Mouse (Mus musculus): ENCODE results near the gene Fsd1l. TPM values are rescaled to one million over a fixed set of nuclear protein-coding genes. Genes with fewer than 3 reads are reported as not detected.
A peak's percentile ranks its signal among the peaks of the same experiment; 100 is the strongest.
"Not testable (repeated sequence)": the region's sequence is repeated elsewhere in the genome, so short reads cannot be mapped to it uniquely, and the experiment has no call there.

The Fsd1l gene
- polyA plus RNA-seq, 1 experiment from 2014 or later: 1.5 TPM

DNA sequence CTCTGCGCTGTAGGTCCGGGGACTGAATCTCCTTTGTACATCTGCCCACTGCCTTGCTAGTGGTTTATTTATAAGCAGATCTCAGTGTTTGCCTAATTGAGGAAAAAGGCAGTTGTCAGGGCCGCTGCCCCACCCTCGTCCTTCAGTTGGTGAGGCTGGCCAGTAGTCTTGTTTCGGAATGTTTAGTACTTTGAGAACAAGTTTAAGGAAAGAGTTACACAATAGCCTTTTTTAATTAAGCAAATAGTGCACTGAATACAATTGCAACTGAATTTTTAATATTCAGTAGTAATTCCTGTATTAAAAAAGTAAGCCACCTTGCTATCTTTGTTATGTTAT, 709 bp downstream of the Fsd1l start:
- Histone ChIP-seq H3K27ac (no peak overlapping the region), H3K27me3 (replicated peaks) (peaks cover 44% of the 10 kb centered on the region), H3K4me1 (peaks cover 12% of the 10 kb centered on the region; the same call in 1 of the 2 replicates), H3K36me3 (no peaks in the 10 kb centered on the region), H3K9ac (peak overlapping the region; percentile 59; the same call in 1 of the 2 replicates), H3K9me3 (replicated peaks) (no peaks in the 10 kb centered on the region), H3K4me3 (peak overlapping the region; percentile 66), H3K4me2 (peak overlapping the region; percentile 85)
- no peak for ATAC-seq
- WGBS (ENCODE audit: insufficient replicate concordance): 6% methylated on average over 5 of the region's 5 CpGs

DNA sequence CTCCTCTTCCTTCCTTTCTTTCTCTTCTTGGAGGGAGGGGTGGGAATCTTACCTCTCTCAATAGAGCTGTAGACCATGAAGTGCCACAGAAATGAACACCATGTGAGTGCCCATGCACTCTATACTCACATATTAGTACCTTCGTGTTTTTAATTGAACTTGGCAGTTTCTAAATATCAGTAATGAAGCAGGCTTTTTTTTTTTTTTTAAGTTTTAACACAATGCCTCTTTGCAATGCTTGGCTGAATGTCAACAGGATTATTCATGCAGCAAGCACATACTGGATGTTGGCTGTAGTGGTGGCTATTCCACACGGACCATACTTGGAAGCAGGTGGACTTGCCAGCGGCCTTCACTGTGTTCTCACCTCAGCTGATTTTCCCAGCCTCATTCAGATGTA, 4.1 kb downstream of the Fsd1l start:
- Histone ChIP-seq H3K4me2 (no peak overlapping the region), H3K4me1 (peaks cover 12% of the 10 kb centered on the region; the same call in 1 of the 2 replicates), H3K9ac (no peak overlapping the region), H3K36me3 (no peaks in the 10 kb centered on the region), H3K27ac (no peak overlapping the region), H3K4me3 (no peak overlapping the region), H3K27me3 (replicated peaks) (peaks cover 17% of the 10 kb centered on the region), H3K9me3 (replicated peaks) (no peaks in the 10 kb centered on the region)
- no peak for ATAC-seq
- 61% methylated on average over 3 of the region's 3 CpGs for WGBS (ENCODE audit: insufficient replicate concordance)

GRCm38 (mm10) chr4:53637269-53637909, 6.1 kb downstream of the Fsd1l start:
- H3K4me1 ChIP-seq: no peaks in the 10 kb centered on the region
- H3K4me2 ChIP-seq: no peak overlapping the region
- H3K27me3 ChIP-seq (replicated peaks): no peaks in the 10 kb centered on the region
- peaks cover 7% of the 10 kb centered on the region; the same call in 1 of the 2 replicates for H3K36me3 ChIP-seq
- no peak overlapping the region for H3K4me3 ChIP-seq
- 67% methylated on average over 7 of the region's 7 CpGs for WGBS (ENCODE audit: insufficient replicate concordance)
- no peaks in the 10 kb centered on the region for H3K9me3 ChIP-seq (replicated peaks)
- H3K9ac ChIP-seq: no peak overlapping the region
- H3K27ac ChIP-seq: no peak overlapping the region
- no peak for ATAC-seq

GRCm38 (mm10) chr4:53638549-53639123, 7.4 kb downstream of the Fsd1l start:
- Histone ChIP-seq H3K4me1 (no peaks in the 10 kb centered on the region), H3K9ac (no peak overlapping the region), H3K9me3 (replicated peaks) (no peaks in the 10 kb centered on the region), H3K36me3 (peaks cover 7% of the 10 kb centered on the region; the same call in 1 of the 2 replicates), H3K27ac (no peak overlapping the region), H3K4me3 (no peak overlapping the region), H3K4me2 (no peak overlapping the region), H3K27me3 (replicated peaks) (no peaks in the 10 kb centered on the region)
- ATAC-seq: no peak
- WGBS (ENCODE audit: insufficient replicate concordance): 54% methylated on average over 7 of the region's 7 CpGs

DNA sequence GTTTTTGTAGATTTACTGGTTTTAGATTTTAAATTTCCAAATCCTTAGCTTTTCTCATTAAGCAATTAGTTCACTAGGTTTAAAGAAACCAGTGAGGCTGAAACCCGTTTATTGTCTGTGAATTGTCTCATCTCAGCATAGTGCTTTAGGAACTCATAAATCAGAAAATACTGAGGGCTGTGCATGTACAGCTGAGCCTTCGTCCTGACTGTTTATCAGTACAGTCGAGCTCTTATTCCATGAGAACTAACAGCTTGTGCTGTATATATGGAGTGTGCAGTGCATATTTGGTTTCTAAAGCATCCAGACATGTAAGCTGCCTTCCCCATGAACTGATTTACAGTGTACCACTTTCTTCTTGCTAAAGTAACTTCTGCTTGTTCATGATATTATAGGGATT, 26.8 kb downstream of the Fsd1l start:
- Histone ChIP-seq H3K4me3 (no peak overlapping the region), H3K4me2 (no peak overlapping the region), H3K4me1 (no peaks in the 10 kb centered on the region), H3K36me3 (peaks cover 13% of the 10 kb centered on the region; the same call in 1 of the 2 replicates), H3K27me3 (replicated peaks) (no peaks in the 10 kb centered on the region), H3K27ac (no peak overlapping the region), H3K9me3 (replicated peaks) (no peaks in the 10 kb centered on the region), H3K9ac (no peak overlapping the region)
- no peak for ATAC-seq
- 59% methylated on average over 3 of the region's 3 CpGs for WGBS (ENCODE audit: insufficient replicate concordance)

- Histone ChIP-seq H3K27me3 (replicated peaks) (no peaks in the 10 kb centered on the region), H3K9me3 (replicated peaks) (no peaks in the 10 kb centered on the region), H3K9ac (no peak overlapping the region), H3K4me2 (no peak overlapping the region), H3K27ac (no peak overlapping the region), H3K4me1 (no peaks in the 10 kb centered on the region), H3K36me3 (0 out of 2 replicates have a peak, but pooled peaks cover 4% of the 10 kb centered on the region), H3K4me3 (no peak overlapping the region)
- peak; percentile 51; the same call in 1 of the 2 replicates for ATAC-seq
Measured at GRCm38 (mm10) chr4:53660711-53661110, 29.4 kb downstream of the Fsd1l start.

- H3K9me3 ChIP-seq (replicated peaks): no peaks in the 10 kb centered on the region
- no peaks in the 10 kb centered on the region for H3K27me3 ChIP-seq (replicated peaks)
- H3K4me1 ChIP-seq: no peaks in the 10 kb centered on the region; the same call in 1 of the 2 replicates
- no peak overlapping the region for H3K4me3 ChIP-seq
- H3K27ac ChIP-seq: no peak overlapping the region
- no peak for ATAC-seq
- no peak overlapping the region for H3K4me2 ChIP-seq
- H3K36me3 ChIP-seq: peaks cover 10% of the 10 kb centered on the region; the same call in 1 of the 2 replicates
- WGBS (ENCODE audit: insufficient replicate concordance): 38% methylated on average over 8 of the region's 8 CpGs
- no peak overlapping the region for H3K9ac ChIP-seq
Measured at GRCm38 (mm10) chr4:53682092-53682491, 50.8 kb downstream of the Fsd1l start.

DNA sequence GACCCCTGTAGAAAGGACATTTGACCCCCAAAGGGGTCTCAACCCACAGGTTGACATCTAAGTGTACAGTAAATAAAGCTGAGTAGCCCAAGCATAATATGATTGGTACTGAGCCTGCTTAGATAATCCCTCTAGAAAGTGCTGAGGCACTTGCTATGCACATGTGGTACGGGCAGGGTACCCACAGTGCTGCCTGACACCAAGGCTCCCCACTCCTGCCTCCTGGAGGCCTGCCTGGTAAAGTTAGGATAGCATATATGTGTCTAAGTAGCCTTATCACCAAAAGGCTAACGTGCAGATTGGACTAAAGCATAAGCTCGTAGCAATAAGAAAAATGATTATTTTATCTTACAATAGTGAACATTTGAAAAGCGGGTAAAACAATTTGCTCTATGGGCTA, 57.7 kb downstream of the Fsd1l start:
- H3K9ac ChIP-seq: no peak overlapping the region
- ATAC-seq: no peak
- H3K4me2 ChIP-seq: no peak overlapping the region
- no peaks in the 10 kb centered on the region for H3K36me3 ChIP-seq
- no peaks in the 10 kb centered on the region for H3K4me1 ChIP-seq
- H3K27ac ChIP-seq: no peak overlapping the region
- H3K4me3 ChIP-seq: no peak overlapping the region
- H3K9me3 ChIP-seq (replicated peaks): no peaks in the 10 kb centered on the region
- 65% methylated on average over 4 of the region's 4 CpGs for WGBS (ENCODE audit: insufficient replicate concordance)
- H3K27me3 ChIP-seq (replicated peaks): no peaks in the 10 kb centered on the region

DNA sequence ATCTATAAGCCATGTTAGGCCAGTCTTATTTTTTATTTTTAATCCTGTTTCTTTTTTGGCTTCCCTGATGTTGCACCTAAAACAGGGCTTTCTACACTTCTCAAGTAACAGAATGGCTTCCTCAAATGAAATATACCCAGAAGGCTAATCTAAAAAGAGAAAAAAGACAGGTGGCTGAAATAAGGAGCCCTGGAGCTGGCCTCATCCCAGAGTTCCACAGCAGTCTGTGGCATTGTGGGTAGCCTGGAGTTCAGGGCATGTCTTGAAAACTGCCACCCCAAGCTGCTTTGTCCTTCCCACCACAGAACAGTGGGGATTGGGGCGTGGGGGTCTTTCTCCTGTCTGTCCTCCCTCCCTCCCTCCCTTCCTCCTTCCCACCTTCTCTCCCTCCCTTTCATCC, 60.1 kb downstream of the Fsd1l start:
- 64% methylated on average over 1 of the region's 1 CpGs for WGBS (ENCODE audit: insufficient replicate concordance)
- Histone ChIP-seq H3K9ac (no peak overlapping the region), H3K27me3 (replicated peaks) (no peaks in the 10 kb centered on the region), H3K4me2 (no peak overlapping the region), H3K4me1 (no peaks in the 10 kb centered on the region), H3K9me3 (replicated peaks) (no peaks in the 10 kb centered on the region), H3K27ac (no peak overlapping the region), H3K36me3 (no peaks in the 10 kb centered on the region), H3K4me3 (no peak overlapping the region)
- ATAC-seq: no peak

DNA sequence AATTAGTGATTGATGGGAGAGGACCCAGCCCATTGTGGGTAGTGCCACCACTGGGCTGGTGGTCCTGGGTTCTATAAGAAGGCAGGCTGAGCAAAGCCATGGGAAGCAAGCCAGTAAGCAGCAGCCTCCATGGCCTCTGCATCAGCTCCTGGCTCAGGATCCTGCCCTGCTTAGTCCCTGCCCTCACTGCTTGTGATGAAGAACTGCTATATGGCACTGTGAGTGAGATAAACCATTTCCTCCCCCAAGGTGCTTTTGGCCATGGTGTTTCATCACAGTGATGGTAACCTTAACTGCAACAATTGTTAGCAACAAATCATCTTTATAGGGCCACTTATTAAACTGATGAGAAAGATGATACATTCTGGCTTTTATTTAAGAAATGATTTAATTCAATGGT, 77.9 kb downstream of the Fsd1l start:
- not testable (repeated sequence) for H3K9me3 ChIP-seq (replicated peaks); H3K4me1 ChIP-seq; H3K36me3 ChIP-seq; H3K27ac ChIP-seq; ATAC-seq; H3K9ac ChIP-seq; H3K27me3 ChIP-seq (replicated peaks); H3K4me2 ChIP-seq; H3K4me3 ChIP-seq

GRCm38 (mm10) chr4:53710021-53710420, 78.8 kb downstream of the Fsd1l start:
- WGBS (ENCODE audit: insufficient replicate concordance): 67% methylated on average over 2 of the region's 2 CpGs
- H3K9me3 ChIP-seq (replicated peaks): no peaks in the 10 kb centered on the region
- no peak overlapping the region for H3K27ac ChIP-seq
- no peak overlapping the region for H3K4me2 ChIP-seq
- 0 out of 2 replicates have a peak, but pooled peaks cover 3% of the 10 kb centered on the region for H3K27me3 ChIP-seq (replicated peaks)
- H3K9ac ChIP-seq: no peak overlapping the region
- no peak for ATAC-seq
- no peak overlapping the region for H3K4me3 ChIP-seq
- no peaks in the 10 kb centered on the region for H3K36me3 ChIP-seq
- peaks cover 8% of the 10 kb centered on the region; the same call in 1 of the 2 replicates for H3K4me1 ChIP-seq

DNA sequence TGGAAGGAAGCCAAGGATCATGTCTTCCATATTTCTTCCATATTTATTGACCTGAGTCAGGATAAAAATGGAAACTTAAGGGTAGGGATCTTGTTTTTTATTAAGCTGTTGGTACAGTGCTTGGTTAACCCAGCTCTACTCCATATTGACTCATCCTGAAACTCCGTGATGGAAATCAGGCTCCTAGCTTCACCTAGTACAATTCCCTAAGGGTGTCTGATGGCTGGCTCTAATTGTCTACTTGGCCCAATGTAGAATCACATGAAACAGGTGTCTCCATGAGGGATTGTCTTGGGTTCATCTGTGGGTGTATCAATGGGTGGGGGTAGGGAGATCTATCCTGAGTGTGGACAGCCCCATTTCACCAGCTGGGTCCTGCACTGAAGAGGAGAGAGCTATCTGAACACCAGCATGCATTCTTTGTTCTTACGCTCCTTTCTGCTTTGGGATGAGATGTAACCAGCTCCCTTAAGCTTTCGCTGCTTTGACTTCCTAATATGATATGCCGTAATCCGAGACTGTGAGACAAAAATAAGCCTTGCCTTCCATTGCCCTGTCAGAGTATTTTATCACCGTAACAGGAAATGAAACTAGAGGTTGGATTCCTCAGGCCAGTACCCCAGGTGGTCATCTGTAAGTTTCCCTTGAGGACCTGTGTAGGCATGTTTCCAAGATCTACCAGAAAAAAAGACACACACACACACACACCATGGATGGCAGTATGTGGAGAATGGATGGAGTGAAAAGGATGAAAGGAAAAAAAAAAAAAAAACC, 79.5 kb downstream of the Fsd1l start:
- peaks cover 12% of the 10 kb centered on the region; the same call in 1 of the 2 replicates for H3K4me1 ChIP-seq
- no peaks in the 10 kb centered on the region for H3K9me3 ChIP-seq (replicated peaks)
- ATAC-seq: no peak
- no peak overlapping the region for H3K4me3 ChIP-seq
- no peak overlapping the region for H3K27ac ChIP-seq
- H3K36me3 ChIP-seq: no peaks in the 10 kb centered on the region
- 72% methylated on average over 6 of the region's 6 CpGs for WGBS (ENCODE audit: insufficient replicate concordance)
- 0 out of 2 replicates have a peak, but pooled peaks cover 3% of the 10 kb centered on the region for H3K27me3 ChIP-seq (replicated peaks)
- no peak overlapping the region for H3K9ac ChIP-seq
- H3K4me2 ChIP-seq: no peak overlapping the region

Measured in liver, embryonic 12.5 days (tissue).